8 mouse cellular contexts compared by ENCODE assay signal in genomic region chr6:29736610-29737458, GRCm38 (mm10). TPM values are rescaled to one million over a fixed set of nuclear protein-coding genes. Genes with fewer than 3 reads are reported as not detected.
DNase-seq lines count a peak whose midpoint lies in the region; ATAC-seq lines count a peak whose summit lies in the region.

No protein-coding gene starts in this region.

- no peaks in the 10 kb centered on the region for H3K27me3 ChIP-seq in kidney, embryonic 15.5 days
- no peaks in the 10 kb centered on the region for H3K27me3 ChIP-seq in hindbrain, embryonic 14.5 days (ENCODE audit: control insufficient read depth, insufficient read depth, low read length)
- no peaks in the 10 kb centered on the region for H3K27me3 ChIP-seq in midbrain, embryonic 15.5 days (replicated peaks)

- no peak for DNase-seq in kidney, postnatal 25 days
- peak; percentile 35 for DNase-seq in adipocyte (ENCODE audit: low spot score)
- DNase-seq in hindbrain, embryonic 14.5 days (ENCODE audit: low spot score): no peak
- DNase-seq in frontal cortex, postnatal 14 days (ENCODE audit: low spot score in 2 of 2): no peak
- DNase-seq in cerebellum, adult 11 months: no peak
- no peak for DNase-seq in cerebellum, postnatal 25 days

- H3K4me3 ChIP-seq in kidney, embryonic 15.5 days (replicated peaks): peak overlapping the region; percentile 91
- peak overlapping the region; percentile 90 for H3K4me3 ChIP-seq in hindbrain, embryonic 14.5 days (replicated peaks; ENCODE audit: low read length)
- peak overlapping the region; percentile 68 for H3K4me3 ChIP-seq in midbrain, embryonic 15.5 days

- 10% methylated on average over 13 of the region's 13 CpGs for WGBS in kidney, embryonic 15.5 days
- 22% methylated on average over 13 of the region's 13 CpGs for WGBS in hindbrain, embryonic 14.5 days
- WGBS in midbrain, embryonic 15.5 days: 16% methylated on average over 13 of the region's 13 CpGs

- peak overlapping the region; percentile 76 for H3K4me2 ChIP-seq in kidney, embryonic 15.5 days
- peak overlapping the region; percentile 84 for H3K4me2 ChIP-seq in hindbrain, embryonic 14.5 days (replicated peaks)
- peak overlapping the region; percentile 77 for H3K4me2 ChIP-seq in midbrain, embryonic 15.5 days

- peak overlapping the region; percentile 94 for H3K27ac ChIP-seq in kidney, embryonic 15.5 days
- peak overlapping the region; percentile 82 for H3K27ac ChIP-seq in hindbrain, embryonic 14.5 days
- no peak overlapping the region for H3K27ac ChIP-seq in midbrain, embryonic 15.5 days

- peaks cover 31% of the 10 kb centered on the region for H3K4me1 ChIP-seq in kidney, embryonic 15.5 days
- peaks cover 13% of the 10 kb centered on the region; the same call in 1 of the 2 replicates for H3K4me1 ChIP-seq in hindbrain, embryonic 14.5 days (replicated peaks; ENCODE audit: control insufficient read depth, insufficient read depth, low read length)
- H3K4me1 ChIP-seq in midbrain, embryonic 15.5 days: peaks cover 8% of the 10 kb centered on the region; the same call in 1 of the 2 replicates

- no peaks in the 10 kb centered on the region for H3K9me3 ChIP-seq in kidney, embryonic 15.5 days (replicated peaks)
- no peaks in the 10 kb centered on the region for H3K9me3 ChIP-seq in hindbrain, embryonic 14.5 days (ENCODE audit: control insufficient read depth, low read length)
- H3K9me3 ChIP-seq in midbrain, embryonic 15.5 days: no peaks in the 10 kb centered on the region

- H3K9ac ChIP-seq in kidney, embryonic 15.5 days: peak overlapping the region; percentile 99
- peak overlapping the region; percentile 84 for H3K9ac ChIP-seq in hindbrain, embryonic 14.5 days
- peak overlapping the region; percentile 77; the same call in 1 of the 2 replicates for H3K9ac ChIP-seq in midbrain, embryonic 15.5 days

- ATAC-seq in kidney, embryonic 15.5 days (replicated peaks; ENCODE audit: low FRiP score): no peak
- no peak for ATAC-seq in hindbrain, embryonic 14.5 days (ENCODE audit: low FRiP score)
- ATAC-seq in midbrain, embryonic 15.5 days (replicated peaks): no peak

- H3K36me3 ChIP-seq in kidney, embryonic 15.5 days: peaks cover 11% of the 10 kb centered on the region
- H3K36me3 ChIP-seq in hindbrain, embryonic 14.5 days (replicated peaks; ENCODE audit: control insufficient read depth, insufficient read depth): no peaks in the 10 kb centered on the region
- H3K36me3 ChIP-seq in midbrain, embryonic 15.5 days (replicated peaks): no peaks in the 10 kb centered on the region

RNA-seq across cellular contexts. Expression of gene Smo, which starts 1.5 kb away (rescaled TPM):
- polyA plus RNA-seq in kidney, embryonic 15.5 days (2015; fragmentation: Nextera tagmentation; extraction: Ambion mirVana): 50.7 and 55.0 TPM in 2 replicates
- polyA plus RNA-seq in hindbrain, embryonic 14.5 days (2014; fragmentation: Nextera tagmentation; extraction: Ambion mirVana): 13.9 and 15.6 TPM in 2 replicates
- 12.3 and 14.2 TPM in 2 replicates for polyA plus RNA-seq in midbrain, embryonic 15.5 days (2015; fragmentation: Nextera tagmentation; extraction: Ambion mirVana)

RNA-seq across cellular contexts. Expression of gene Ahcyl2, which starts 31.0 kb away (rescaled TPM):
- polyA plus RNA-seq in kidney, embryonic 15.5 days (2015; fragmentation: Nextera tagmentation; extraction: Ambion mirVana): 16.1 and 16.5 TPM in 2 replicates
- 24.2 and 27.1 TPM in 2 replicates for polyA plus RNA-seq in hindbrain, embryonic 14.5 days (2014; fragmentation: Nextera tagmentation; extraction: Ambion mirVana)
- 18.0 and 20.6 TPM in 2 replicates for polyA plus RNA-seq in midbrain, embryonic 15.5 days (2015; fragmentation: Nextera tagmentation; extraction: Ambion mirVana)

RNA-seq across cellular contexts. Expression of gene Tspan33, which starts 42.8 kb away (rescaled TPM):
- 19.0 and 19.2 TPM in 2 replicates for polyA plus RNA-seq in kidney, embryonic 15.5 days (2015; fragmentation: Nextera tagmentation; extraction: Ambion mirVana)
- 7.9 and 8.6 TPM in 2 replicates for polyA plus RNA-seq in hindbrain, embryonic 14.5 days (2014; fragmentation: Nextera tagmentation; extraction: Ambion mirVana)
- polyA plus RNA-seq in midbrain, embryonic 15.5 days (2015; fragmentation: Nextera tagmentation; extraction: Ambion mirVana): 6.5 and 8.3 TPM in 2 replicates
